22 mouse cellular contexts compared by ENCODE assay signal in the genomic region with DNA sequence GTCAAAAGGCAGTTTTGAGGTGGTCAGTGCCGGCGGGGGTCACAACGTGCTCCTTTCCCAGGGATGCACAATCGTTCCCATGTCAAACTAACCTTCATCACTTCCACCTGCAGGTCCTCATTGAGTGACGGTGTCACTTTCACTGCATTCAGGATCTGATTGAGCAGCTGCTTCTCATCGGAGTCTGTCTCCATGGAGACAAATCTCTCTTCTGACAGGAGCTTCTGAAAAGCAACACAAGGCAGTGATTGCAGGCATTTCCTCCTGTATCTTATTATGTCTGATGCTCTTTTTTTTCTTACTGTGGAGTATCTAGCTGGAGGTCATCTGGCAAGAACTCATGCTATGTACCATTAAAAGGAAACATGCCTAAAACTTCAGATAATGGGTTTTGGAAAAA. TPM values are rescaled to one million over a fixed set of nuclear protein-coding genes. Genes with fewer than 3 reads are reported as not detected.
DNase-seq lines count a peak whose midpoint lies in the region; ATAC-seq and TF ChIP-seq lines count a peak whose summit lies in the region.
"Had no signal": no experiment of that assay in that cellular context is flagged by ENCODE, and none has a peak within 500 bp of the region (broad histone marks: within the 10 kb centered on the region; RNA-seq: fewer than 3 reads in every experiment).

No protein-coding gene starts in this region.

- no peak overlapping the region for H3K4me2 ChIP-seq in forebrain, embryonic 12.5 days
- no peak overlapping the region for H3K4me2 ChIP-seq in forebrain, embryonic 11.5 days (ENCODE audit: low read depth, low read length, severe bottlenecking)
- H3K4me2 ChIP-seq in midbrain, embryonic 14.5 days (ENCODE audit: low read length): no peak overlapping the region
- H3K4me2 ChIP-seq in midbrain, embryonic 11.5 days: no peak overlapping the region
- H3K4me2 ChIP-seq in embryonic facial prominence, embryonic 14.5 days (ENCODE audit: low read depth, low read length): no peak overlapping the region
- no peak overlapping the region for H3K4me2 ChIP-seq in forebrain, postnatal 0 days (ENCODE audit: low read depth)
- H3K4me2 ChIP-seq: embryonic facial prominence, embryonic 13.5 days; heart, embryonic 12.5 days; hindbrain, embryonic 14.5 days; intestine, embryonic 15.5 days had no signal

- ATAC-seq in forebrain, embryonic 12.5 days (ENCODE audit: low FRiP score): peak; percentile 64
- ATAC-seq in forebrain, embryonic 11.5 days (replicated peaks; ENCODE audit: low FRiP score): no peak
- ATAC-seq in midbrain, embryonic 14.5 days (ENCODE audit: low FRiP score, low TSS enrichment): no peak
- no peak; the same call in 1 of the 2 replicates for ATAC-seq in midbrain, embryonic 11.5 days (ENCODE audit: low FRiP score)
- 0 out of 2 replicates have a peak, but pooled peaks have one; percentile 22 for ATAC-seq in embryonic facial prominence, embryonic 14.5 days (ENCODE audit: low read depth)
- ATAC-seq in forebrain, postnatal 0 days: peak; percentile 79
- ATAC-seq: CD4-positive, CD25-positive, alpha-beta regulatory T cell, adult 4 months; intestine, embryonic 15.5 days had no signal

- no peaks in the 10 kb centered on the region for H3K9me3 ChIP-seq in forebrain, embryonic 12.5 days
- H3K9me3 ChIP-seq in forebrain, embryonic 11.5 days (ENCODE audit: control insufficient read depth, low read length): no peaks in the 10 kb centered on the region
- H3K9me3 ChIP-seq in midbrain, embryonic 14.5 days (ENCODE audit: control insufficient read depth, low read length): no peaks in the 10 kb centered on the region
- no peaks in the 10 kb centered on the region for H3K9me3 ChIP-seq in midbrain, embryonic 11.5 days (ENCODE audit: control insufficient read depth, low read length)
- H3K9me3 ChIP-seq in embryonic facial prominence, embryonic 14.5 days (ENCODE audit: control insufficient read depth, low read length): no peaks in the 10 kb centered on the region
- no peaks in the 10 kb centered on the region for H3K9me3 ChIP-seq in forebrain, postnatal 0 days (ENCODE audit: low read length)
- H3K9me3 ChIP-seq: embryonic facial prominence, embryonic 13.5 days; G1E; hindbrain, embryonic 10.5 days; intestine, embryonic 15.5 days had no signal

- TF ChIP-seq CTCF in forebrain, postnatal 0 days (IDR thresholded peaks at IDR 0.05; ENCODE audit: low read depth): no peak

- H3K36me3 ChIP-seq in forebrain, embryonic 12.5 days (replicated peaks): no peaks in the 10 kb centered on the region
- no peaks in the 10 kb centered on the region for H3K36me3 ChIP-seq in forebrain, embryonic 11.5 days (ENCODE audit: control insufficient read depth, insufficient read depth, low read length)
- no peaks in the 10 kb centered on the region for H3K36me3 ChIP-seq in midbrain, embryonic 14.5 days (ENCODE audit: control insufficient read depth, insufficient read depth, low read length)
- H3K36me3 ChIP-seq in midbrain, embryonic 11.5 days (ENCODE audit: control insufficient read depth, insufficient read depth, low read length): no peaks in the 10 kb centered on the region
- no peaks in the 10 kb centered on the region for H3K36me3 ChIP-seq in embryonic facial prominence, embryonic 14.5 days (ENCODE audit: control insufficient read depth, insufficient read depth, low read length)
- peaks cover 8% of the 10 kb centered on the region for H3K36me3 ChIP-seq in forebrain, postnatal 0 days (ENCODE audit: insufficient read depth)
- H3K36me3 ChIP-seq: embryonic facial prominence, embryonic 13.5 days; G1E; heart, embryonic 12.5 days; hindbrain, embryonic 10.5 days; intestine, embryonic 15.5 days had no signal

- DNase-seq in forebrain, embryonic 11.5 days (ENCODE audit: low spot score): no peak
- DNase-seq in midbrain, embryonic 14.5 days: peak; percentile 24
- DNase-seq in midbrain, embryonic 11.5 days (ENCODE audit: low spot score, missing footprints): no peak
- no peak for DNase-seq in embryonic facial prominence, embryonic 14.5 days (ENCODE audit: low spot score)
- peak; percentile 24 for DNase-seq in forebrain, postnatal 0 days
- no peak for DNase-seq in cerebellum, postnatal 4 days (ENCODE audit: low spot score in 2 of 2)
- DNase-seq in neural tube, embryonic 10.5 days (ENCODE audit: extremely low spot score, low spot score): no peak
- DNase-seq: adrenal gland, adult 8-10 months; B cell, adult 2 months; cerebellum, adult 18-20 months; cerebellum, adult 9-11 months; embryo, embryonic 11 days; gastrocnemius, postnatal 14 days; heart, adult 2 months had no signal

- H3K27ac ChIP-seq in forebrain, embryonic 12.5 days: no peak overlapping the region
- H3K27ac ChIP-seq in forebrain, embryonic 11.5 days (ENCODE audit: low read depth, low read length): no peak overlapping the region
- no peak overlapping the region for H3K27ac ChIP-seq in midbrain, embryonic 14.5 days (replicated peaks; ENCODE audit: low read depth, low read length)
- no peak overlapping the region for H3K27ac ChIP-seq in midbrain, embryonic 11.5 days (ENCODE audit: low read depth, low read length)
- no peak overlapping the region for H3K27ac ChIP-seq in embryonic facial prominence, embryonic 14.5 days (replicated peaks; ENCODE audit: low read depth, low read length)
- no peak overlapping the region for H3K27ac ChIP-seq in forebrain, postnatal 0 days (ENCODE audit: low read depth, low read length)
- H3K27ac ChIP-seq: embryonic facial prominence, embryonic 13.5 days; heart, adult 2 months; hindbrain, embryonic 10.5 days; hindbrain, embryonic 14.5 days; intestine, embryonic 15.5 days had no signal

- H3K9ac ChIP-seq in forebrain, embryonic 12.5 days: no peak overlapping the region
- H3K9ac ChIP-seq in forebrain, embryonic 11.5 days (ENCODE audit: low read length): no peak overlapping the region
- H3K9ac ChIP-seq in midbrain, embryonic 14.5 days (replicated peaks; ENCODE audit: low read length): no peak overlapping the region
- H3K9ac ChIP-seq in midbrain, embryonic 11.5 days (ENCODE audit: low read length): no peak overlapping the region
- no peak overlapping the region for H3K9ac ChIP-seq in embryonic facial prominence, embryonic 14.5 days (ENCODE audit: low read depth, low read length)
- H3K9ac ChIP-seq in forebrain, postnatal 0 days: no peak overlapping the region
- H3K9ac ChIP-seq: embryonic facial prominence, embryonic 13.5 days; heart, embryonic 12.5 days; hindbrain, embryonic 14.5 days; intestine, embryonic 15.5 days had no signal

- H3K4me1 ChIP-seq in forebrain, embryonic 12.5 days: peaks cover 9% of the 10 kb centered on the region; the same call in 1 of the 2 replicates
- no peaks in the 10 kb centered on the region for H3K4me1 ChIP-seq in forebrain, embryonic 11.5 days (replicated peaks; ENCODE audit: control insufficient read depth, insufficient read depth, low read length)
- no peaks in the 10 kb centered on the region for H3K4me1 ChIP-seq in midbrain, embryonic 14.5 days (ENCODE audit: control insufficient read depth, insufficient read depth, low read length)
- peaks cover 5% of the 10 kb centered on the region; the same call in 1 of the 2 replicates for H3K4me1 ChIP-seq in midbrain, embryonic 11.5 days (ENCODE audit: control insufficient read depth, insufficient read depth, low read length)
- H3K4me1 ChIP-seq in embryonic facial prominence, embryonic 14.5 days (ENCODE audit: control insufficient read depth, insufficient read depth, low read length): no peaks in the 10 kb centered on the region
- no peaks in the 10 kb centered on the region for H3K4me1 ChIP-seq in forebrain, postnatal 0 days (ENCODE audit: insufficient read depth)
- H3K4me1 ChIP-seq: heart, embryonic 12.5 days; intestine, embryonic 15.5 days had no signal

- H3K27me3 ChIP-seq in forebrain, embryonic 12.5 days: no peaks in the 10 kb centered on the region
- no peaks in the 10 kb centered on the region for H3K27me3 ChIP-seq in forebrain, embryonic 11.5 days (ENCODE audit: control insufficient read depth, insufficient read depth, low read length)
- H3K27me3 ChIP-seq in midbrain, embryonic 14.5 days (ENCODE audit: control insufficient read depth, insufficient read depth, low read length): no peaks in the 10 kb centered on the region
- no peaks in the 10 kb centered on the region for H3K27me3 ChIP-seq in midbrain, embryonic 11.5 days (ENCODE audit: control insufficient read depth, insufficient read depth, low read length)
- H3K27me3 ChIP-seq in embryonic facial prominence, embryonic 14.5 days (replicated peaks; ENCODE audit: control insufficient read depth, insufficient read depth, low read length): no peaks in the 10 kb centered on the region
- no peaks in the 10 kb centered on the region for H3K27me3 ChIP-seq in forebrain, postnatal 0 days (ENCODE audit: insufficient read depth, low read length)
- H3K27me3 ChIP-seq: embryonic facial prominence, embryonic 13.5 days; heart, embryonic 12.5 days; intestine, embryonic 15.5 days had no signal

- 43% methylated on average over 6 of the region's 6 CpGs for WGBS in forebrain, embryonic 12.5 days
- 48% methylated on average over 6 of the region's 6 CpGs for WGBS in forebrain, embryonic 11.5 days
- WGBS in midbrain, embryonic 14.5 days: 29% methylated on average over 6 of the region's 6 CpGs
- 36% methylated on average over 6 of the region's 6 CpGs for WGBS in midbrain, embryonic 11.5 days
- 42% methylated on average over 6 of the region's 6 CpGs for WGBS in embryonic facial prominence, embryonic 14.5 days
- WGBS in forebrain, postnatal 0 days: 37% methylated on average over 6 of the region's 6 CpGs

- no peak overlapping the region for H3K4me3 ChIP-seq in forebrain, embryonic 12.5 days (replicated peaks)
- no peak overlapping the region for H3K4me3 ChIP-seq in forebrain, embryonic 11.5 days (ENCODE audit: low read depth, low read length)
- no peak overlapping the region for H3K4me3 ChIP-seq in midbrain, embryonic 14.5 days (replicated peaks; ENCODE audit: low read depth, low read length)
- no peak overlapping the region for H3K4me3 ChIP-seq in midbrain, embryonic 11.5 days (ENCODE audit: low read depth, low read length)
- H3K4me3 ChIP-seq in embryonic facial prominence, embryonic 14.5 days (ENCODE audit: low read depth, low read length): no peak overlapping the region
- no peak overlapping the region for H3K4me3 ChIP-seq in forebrain, postnatal 0 days (ENCODE audit: low read depth, low read length)
- H3K4me3 ChIP-seq: embryonic facial prominence, embryonic 13.5 days; heart, adult 2 months; heart, embryonic 12.5 days; hindbrain, embryonic 10.5 days; intestine, embryonic 15.5 days had no signal

RNA-seq across cellular contexts. Expression of a gene that starts 47.3 kb away (rescaled TPM):
- 2.1 and 2.2 TPM in 2 replicates for polyA plus RNA-seq in forebrain, embryonic 12.5 days (2016; fragmentation: Nextera tagmentation; extraction: Ambion mirVana)
- 1.3 and 1.4 TPM in 2 replicates for polyA plus RNA-seq in forebrain, embryonic 11.5 days (2014; fragmentation: Nextera tagmentation; extraction: Ambion mirVana)
- polyA plus RNA-seq in midbrain, embryonic 14.5 days (2014; fragmentation: Nextera tagmentation; extraction: Ambion mirVana): 7.8 and 8.7 TPM in 2 replicates
- 1.3 TPM in 2 replicates for polyA plus RNA-seq in midbrain, embryonic 11.5 days (2014; fragmentation: Nextera tagmentation; extraction: Ambion mirVana)
- 1.5 and 1.6 TPM in 2 replicates for polyA plus RNA-seq in embryonic facial prominence, embryonic 14.5 days (2014; fragmentation: Nextera tagmentation; extraction: Ambion mirVana)
- total RNA-seq in forebrain, postnatal 0 days (2014; rRNA removed): 26.6 and 34.8 TPM in 2 replicates
- polyA plus RNA-seq in forebrain, postnatal 0 days (2015; fragmentation: Nextera tagmentation; extraction: Ambion mirVana): 2.5 and 4.8 TPM in 2 replicates
- polyA plus RNA-seq: G1E had no signal

Comparison
In these comparisons a context has a peak if more than half of its experiments do, and no peak if none do; other contexts are left out.
1. ATAC-seq: peak in forebrain, embryonic 12.5 days (single experiment), embryonic facial prominence, embryonic 14.5 days (single experiment) and forebrain, postnatal 0 days (single experiment); none in forebrain, embryonic 11.5 days (single experiment), midbrain, embryonic 14.5 days (single experiment) and midbrain, embryonic 11.5 days (single experiment).
2. DNase-seq: peak in midbrain, embryonic 14.5 days (single experiment) and forebrain, postnatal 0 days (single experiment); none in forebrain, embryonic 11.5 days (single experiment), midbrain, embryonic 11.5 days (single experiment), embryonic facial prominence, embryonic 14.5 days (single experiment), cerebellum, postnatal 4 days (0 of 2) and neural tube, embryonic 10.5 days (single experiment).